Mouse (Mus musculus) adrenal gland, postnatal 36 days (tissue): ENCODE measurements at regions not wholly inside any gene's neighbourhood (a gene's known extent, or its start where the extent isn't known, plus 50 kb on each side); places are given as distances from the start of the nearest gene placed in this dataset.
"Not testable (repeated sequence)": the region's sequence is repeated elsewhere in the genome, so short reads cannot be mapped to it uniquely, and the experiment has no call there.

Experiments used
- DNase-seq, 2 experiments: peaks; one replicate each; pipeline ENCODE4 v3.0.0; 2021; ENCODE audit warnings: mixed read lengths in 1 of 2

GRCm38 (mm10) chr2:166322668-166323043, 167.2 kb upstream of the Sulf2 start:
- no peak for DNase-seq

- no peak for DNase-seq
Observed at GRCm38 (mm10) chr2:166321992-166322667, 166.7 kb upstream of the Sulf2 start.

- DNase-seq = no peak
Observed at GRCm38 (mm10) chr2:166316409-166316916, 161.0 kb upstream of the Sulf2 start.

- no peak for DNase-seq
Observed at GRCm38 (mm10) chr2:166310438-166310837, 155.0 kb upstream of the Sulf2 start.

GRCm38 (mm10) chr2:166309882-166310281, 154.4 kb upstream of the Sulf2 start:
- no peak for DNase-seq

- DNase-seq = no peak
Observed at GRCm38 (mm10) chr2:166307551-166307950, 152.1 kb upstream of the Sulf2 start.

GRCm38 (mm10) chr2:166305044-166306002, 149.9 kb upstream of the Sulf2 start:
- peak; percentile 62 to 63 for DNase-seq

- no peak for DNase-seq
Observed at GRCm38 (mm10) chr2:166303854-166304253, 148.4 kb upstream of the Sulf2 start.

- peak; percentile 95 to 96 for DNase-seq
Observed at GRCm38 (mm10) chr2:166301161-166301560, 145.7 kb upstream of the Sulf2 start.

GRCm38 (mm10) chr2:166294672-166295071, 139.2 kb upstream of the Sulf2 start:
- no peak for DNase-seq

- no peak for DNase-seq
Observed at GRCm38 (mm10) chr2:166292987-166293386, 137.5 kb upstream of the Sulf2 start.

- peak in 1 of 2 experiments; percentile 11 for DNase-seq
Observed at GRCm38 (mm10) chr2:166291266-166291665, 135.8 kb upstream of the Sulf2 start.

GRCm38 (mm10) chr2:166290826-166291225, 135.4 kb upstream of the Sulf2 start:
- DNase-seq = no peak

GRCm38 (mm10) chr2:166289198-166289597, 133.7 kb upstream of the Sulf2 start:
- no peak for DNase-seq

- DNase-seq = not testable (repeated sequence)
Observed at GRCm38 (mm10) chr2:166281137-166281536, 125.7 kb upstream of the Sulf2 start.

GRCm38 (mm10) chr2:166280651-166281127, 125.2 kb upstream of the Sulf2 start:
- no peak for DNase-seq

GRCm38 (mm10) chr2:166279676-166280075, 124.2 kb upstream of the Sulf2 start:
- DNase-seq = no peak

GRCm38 (mm10) chr2:166275398-166275797, 119.9 kb upstream of the Sulf2 start:
- no peak for DNase-seq

GRCm38 (mm10) chr2:166274016-166274346, 118.5 kb upstream of the Sulf2 start:
- no peak for DNase-seq

- no peak for DNase-seq
Observed at GRCm38 (mm10) chr2:166273312-166274015, 118.0 kb upstream of the Sulf2 start.

GRCm38 (mm10) chr2:166272841-166273240, 117.4 kb upstream of the Sulf2 start:
- DNase-seq = no peak

- no peak for DNase-seq
Observed at GRCm38 (mm10) chr2:166272190-166272543, 116.7 kb upstream of the Sulf2 start.
